Mouse (Mus musculus) kidney, adult 8-10 months (tissue): ENCODE results near the gene Pik3c2g.

Source experiments
- DNase-seq, 2 experiments: peaks; one replicate each; pipeline ENCODE4 v3.0.0; 2022

The Pik3c2g gene

DNA sequence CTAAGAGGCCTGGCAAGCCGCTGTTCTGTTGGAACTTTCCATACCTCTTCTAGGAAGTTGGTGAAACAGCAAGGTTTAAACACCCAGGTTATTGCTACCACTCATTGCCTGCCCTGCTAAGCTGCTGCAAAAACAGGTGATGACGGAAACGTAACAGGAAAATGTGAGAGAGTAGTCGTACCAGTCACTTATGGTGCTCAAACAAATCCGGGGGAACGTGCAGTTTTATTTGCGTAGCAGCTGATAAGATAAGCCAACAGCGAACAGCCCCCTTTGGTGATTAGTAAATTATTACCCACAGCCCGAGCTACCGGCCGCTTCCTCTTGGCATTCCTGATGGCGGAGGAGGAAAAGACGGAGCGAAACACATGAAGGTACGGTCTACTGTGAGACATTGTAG, at the start of gene Pik3c2g:
Gene Pik3c2g (plus strand): TSS at position 330 of the 400 bp plus-strand sequence.
- DNase-seq, result peak; percentile 18 to 20

DNA sequence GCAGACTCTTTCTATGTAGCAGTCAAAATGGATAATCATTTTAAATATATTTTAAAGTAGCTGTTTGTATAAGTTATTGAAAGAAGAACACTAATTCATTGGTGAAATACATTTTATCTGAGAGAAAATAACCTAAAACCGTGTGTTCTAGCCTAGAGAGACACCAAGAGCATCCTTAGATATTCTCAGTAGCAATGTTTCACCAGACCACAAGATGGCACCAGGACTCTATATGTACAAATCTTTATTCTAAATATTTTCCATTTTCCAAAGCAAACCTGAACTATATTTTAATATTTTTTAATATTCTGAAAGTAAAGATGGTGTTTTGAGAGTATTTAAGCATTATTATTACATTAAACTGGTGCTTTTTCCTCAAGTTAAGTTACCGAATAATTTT, 48.6 kb upstream of the Pik3c2g start:
- DNase-seq, result no peak

DNA sequence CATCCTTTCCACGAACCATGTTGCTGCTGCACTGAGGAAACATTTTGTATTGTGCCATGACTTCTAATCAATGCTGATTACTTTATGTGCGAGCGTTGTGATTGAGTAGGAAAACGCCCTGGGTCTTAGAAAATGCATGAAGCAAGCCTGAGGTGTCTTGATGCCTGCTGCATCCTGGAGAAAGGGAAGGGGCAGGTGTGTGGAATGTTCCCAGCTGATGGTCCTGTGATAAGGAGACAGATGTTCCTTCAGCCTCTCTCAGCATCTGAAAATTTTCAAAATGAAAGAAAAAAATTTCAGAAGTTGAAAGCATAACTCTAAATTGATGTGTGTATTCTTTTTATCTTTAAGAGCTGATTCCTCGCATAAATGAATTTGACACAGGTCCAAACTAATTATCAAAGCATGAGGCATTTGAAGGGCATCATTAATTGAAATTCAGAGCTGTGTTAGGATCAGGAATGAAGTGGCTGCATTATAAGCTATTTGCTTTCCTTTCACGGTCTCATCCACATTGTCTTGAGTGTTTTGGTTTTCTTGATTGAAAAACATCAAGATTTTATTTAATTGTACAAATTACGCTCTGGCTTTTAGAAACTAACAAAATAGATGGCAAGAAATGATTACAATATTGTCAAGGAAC, 31.4 kb upstream of the Pik3c2g start:
- no peak for DNase-seq

DNA sequence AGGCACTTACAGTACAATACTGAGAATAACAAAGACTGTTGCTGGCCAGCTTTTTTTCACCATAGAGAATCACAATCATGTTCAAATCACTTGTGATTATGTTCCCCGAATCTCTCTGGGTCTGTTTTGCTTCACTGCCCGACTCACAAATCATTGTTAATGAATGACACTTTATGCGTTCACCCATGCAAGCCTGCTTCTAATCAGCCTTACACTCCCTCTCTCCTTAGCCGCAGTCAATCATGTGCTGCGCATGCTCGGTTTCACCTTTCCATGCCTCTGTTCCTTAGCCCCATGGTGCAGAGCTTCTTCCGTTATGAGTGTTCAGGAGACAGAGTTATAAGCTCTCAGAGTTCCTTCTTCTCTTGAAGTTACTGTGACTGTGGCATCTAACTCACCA, 17.8 kb upstream of the Pik3c2g start:
- peak in 1 of 2 experiments; percentile 6 for DNase-seq

DNA sequence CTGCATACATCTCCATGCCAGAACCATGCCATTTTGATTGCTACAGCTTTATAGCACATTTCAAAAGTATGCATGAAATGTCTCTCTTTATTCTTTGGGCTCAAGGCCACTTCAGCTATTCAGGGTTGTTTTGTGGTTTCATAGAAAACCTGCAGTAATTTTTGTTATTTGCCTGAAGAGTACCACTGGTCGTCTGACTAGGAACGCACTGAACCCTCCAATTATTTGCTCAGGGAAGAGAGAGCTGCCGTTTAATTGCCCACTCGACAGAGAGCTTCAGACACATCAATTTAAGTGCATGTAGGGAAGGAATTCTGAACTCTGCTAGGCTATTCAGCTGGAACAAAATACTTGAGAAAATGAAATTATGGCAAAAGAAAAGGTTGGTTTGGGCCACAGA, 11.2 kb upstream of the Pik3c2g start:
- no peak for DNase-seq

DNA sequence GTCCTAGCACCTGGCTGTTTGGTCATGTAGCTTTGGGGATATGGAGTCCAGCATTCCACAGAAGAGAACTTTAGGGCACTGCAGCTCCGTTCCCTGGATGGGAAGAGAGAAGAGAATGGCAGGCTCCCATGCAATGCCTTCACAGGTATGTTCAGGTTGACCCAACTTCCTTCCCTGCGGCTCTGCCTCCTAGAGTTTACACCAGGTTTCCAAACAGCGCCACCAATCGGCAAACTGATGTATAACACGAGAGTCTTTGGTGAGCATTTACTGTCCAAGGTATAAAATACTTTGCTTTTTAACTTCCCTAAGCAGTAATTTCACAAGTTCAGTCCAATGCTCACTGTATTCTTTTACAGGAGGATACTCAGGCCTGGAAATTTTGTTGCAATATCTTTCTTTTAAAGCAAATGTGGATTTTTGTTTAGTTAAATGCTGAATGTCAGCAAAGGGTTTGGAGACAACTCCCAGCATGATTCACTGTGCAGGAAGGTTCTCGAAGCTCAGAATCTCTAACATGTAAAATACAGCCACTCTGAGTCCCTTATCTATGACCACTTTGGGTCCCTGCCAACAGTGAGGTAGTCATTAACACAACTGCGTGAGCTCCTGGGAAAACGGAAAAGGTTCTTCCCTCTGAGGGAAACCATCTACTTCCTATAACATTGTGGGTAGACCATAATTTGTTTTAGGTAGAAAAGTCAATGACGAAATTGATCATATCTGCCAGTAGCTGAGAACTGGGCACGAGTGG, 10.6 kb upstream of the Pik3c2g start:
- DNase-seq, result no peak

DNA sequence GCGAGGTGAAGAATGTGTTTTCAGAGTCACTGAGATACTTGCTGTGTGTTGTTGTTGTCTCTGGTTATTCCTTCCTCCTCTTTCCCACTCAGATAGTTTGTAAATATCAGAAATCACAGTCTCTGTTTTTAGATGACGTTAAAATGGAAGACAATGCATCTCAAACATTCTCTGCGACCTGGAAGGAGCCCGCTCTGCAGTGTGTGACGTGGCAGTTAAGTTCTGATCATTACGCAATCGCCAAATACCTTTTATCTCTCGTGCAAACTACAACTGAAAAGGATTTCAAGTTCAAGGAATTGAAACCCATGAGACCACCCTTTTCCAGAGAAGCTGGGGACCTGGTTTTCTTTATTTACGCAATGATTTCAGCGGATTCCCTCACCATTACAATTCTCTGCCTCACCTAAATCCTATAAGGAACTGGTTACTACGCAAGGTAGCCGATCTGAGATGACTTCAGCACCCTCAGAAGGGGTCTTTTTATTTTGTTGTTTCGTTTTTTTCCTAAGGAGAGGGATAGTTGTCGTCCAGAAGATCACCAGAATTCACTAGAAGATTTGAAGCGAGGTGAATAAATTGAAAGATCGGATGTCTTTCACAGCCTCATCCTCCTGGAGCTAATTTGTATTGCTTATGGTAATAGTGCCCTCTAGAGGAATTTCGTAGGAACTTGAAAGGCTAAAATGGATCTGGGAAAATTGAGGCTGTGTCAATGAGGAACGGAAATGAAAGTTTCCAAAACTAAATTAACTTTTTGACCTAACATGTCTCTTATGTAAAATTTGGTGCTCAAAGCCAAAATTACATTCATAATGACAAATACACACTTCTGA, 9.8 kb upstream of the Pik3c2g start:
- DNase-seq, result no peak

DNA sequence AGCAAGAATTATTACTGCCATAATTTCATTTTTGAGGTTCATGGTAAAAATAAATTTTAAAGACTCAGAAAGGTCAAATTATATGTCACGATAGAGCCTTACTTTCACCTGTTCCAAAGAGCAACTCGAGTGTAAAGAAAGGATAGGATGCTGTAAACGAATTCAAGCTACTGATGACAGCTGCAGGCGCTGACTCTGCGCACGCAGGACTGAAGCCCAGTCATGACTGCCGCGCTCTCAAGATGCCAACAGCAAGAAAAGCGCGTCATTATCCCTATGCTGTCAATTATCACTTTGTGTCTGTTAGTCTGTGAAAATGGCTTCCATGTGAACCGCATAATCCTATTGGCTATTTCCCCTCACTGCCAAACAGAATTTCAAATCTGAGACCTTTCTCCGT, 457 bp downstream of the Pik3c2g start:
- DNase-seq, result no peak

DNA sequence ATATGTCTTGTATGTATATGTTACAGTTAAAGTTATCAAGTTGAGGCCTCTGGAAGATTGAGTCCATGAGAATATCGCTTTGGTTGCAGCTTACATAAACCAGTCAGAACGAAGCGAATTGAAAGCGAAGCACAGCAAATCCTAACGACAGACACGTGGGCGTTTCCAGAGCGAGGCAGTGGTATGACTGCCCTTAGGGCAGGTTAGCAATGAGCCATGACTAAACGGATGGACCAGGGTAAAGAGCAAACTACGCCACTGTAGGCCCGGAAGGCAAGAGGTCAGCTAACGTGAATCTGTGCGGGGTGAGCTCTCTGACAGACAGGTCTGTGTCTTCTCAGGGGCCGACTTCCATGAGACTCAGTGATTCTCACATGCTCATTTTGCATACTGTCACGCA, 1.4 kb downstream of the Pik3c2g start:
- DNase-seq, result peak; percentile 87 to 89

DNA sequence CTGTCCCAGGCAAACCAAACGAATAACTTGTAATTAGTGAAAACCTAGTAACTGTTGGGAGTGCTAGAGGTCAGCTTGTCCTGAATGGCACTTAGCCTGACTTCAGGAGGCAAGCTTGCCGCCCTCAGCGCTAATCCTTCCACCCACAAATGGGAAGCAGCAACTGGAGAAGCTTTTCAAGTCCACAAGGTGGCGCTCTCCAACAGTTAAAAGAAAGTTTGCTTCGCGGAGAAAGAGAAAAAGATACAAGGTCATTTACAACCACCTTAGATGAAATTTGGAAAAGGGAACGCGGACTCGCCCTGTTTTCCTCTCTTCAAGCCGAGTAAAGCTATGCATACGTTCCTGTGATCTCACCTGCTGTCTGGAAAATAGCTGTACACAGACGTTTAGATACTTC, 2.3 kb downstream of the Pik3c2g start:
- peak; percentile 77 to 82 for DNase-seq

DNA sequence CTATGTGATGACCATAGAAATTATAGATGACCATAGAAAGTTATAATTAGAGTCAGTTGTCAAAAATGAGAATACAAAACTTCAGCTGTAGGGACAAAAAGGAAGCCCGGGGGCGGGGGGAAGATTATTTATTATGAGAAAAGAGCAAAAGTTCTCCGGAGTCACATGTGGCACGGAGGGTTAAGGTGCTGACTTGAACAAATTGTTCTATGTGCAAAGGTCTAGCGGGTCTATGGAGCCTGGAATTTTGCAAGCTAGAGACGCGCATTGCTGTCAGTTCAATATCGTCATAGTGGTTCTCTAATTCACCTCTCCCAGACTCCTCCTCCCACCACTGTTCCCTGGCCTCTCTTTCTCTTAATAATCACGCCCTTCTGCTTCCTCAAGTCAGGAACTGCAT, 2.8 kb downstream of the Pik3c2g start:
- peak; percentile 54 to 68 for DNase-seq

DNA sequence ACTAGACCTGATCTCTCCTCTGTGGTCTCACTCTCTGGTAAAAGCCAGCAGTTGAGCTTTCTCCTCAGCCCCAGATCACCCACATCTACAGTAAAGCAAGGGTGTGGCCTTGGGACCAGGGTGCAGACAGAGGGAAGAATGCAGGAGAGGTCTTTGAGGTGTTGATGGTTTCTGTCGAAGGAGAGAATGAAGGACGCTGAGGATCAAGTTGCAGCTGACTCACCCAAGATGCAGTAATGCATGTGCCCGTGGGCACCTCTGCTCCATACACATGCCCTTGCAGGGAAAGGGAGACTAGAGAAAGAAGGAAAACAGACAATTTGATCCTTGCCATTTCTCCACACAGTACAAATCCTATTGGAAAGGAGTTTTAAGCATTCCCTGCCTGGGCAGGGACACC, 5.1 kb downstream of the Pik3c2g start:
- no peak for DNase-seq

DNA sequence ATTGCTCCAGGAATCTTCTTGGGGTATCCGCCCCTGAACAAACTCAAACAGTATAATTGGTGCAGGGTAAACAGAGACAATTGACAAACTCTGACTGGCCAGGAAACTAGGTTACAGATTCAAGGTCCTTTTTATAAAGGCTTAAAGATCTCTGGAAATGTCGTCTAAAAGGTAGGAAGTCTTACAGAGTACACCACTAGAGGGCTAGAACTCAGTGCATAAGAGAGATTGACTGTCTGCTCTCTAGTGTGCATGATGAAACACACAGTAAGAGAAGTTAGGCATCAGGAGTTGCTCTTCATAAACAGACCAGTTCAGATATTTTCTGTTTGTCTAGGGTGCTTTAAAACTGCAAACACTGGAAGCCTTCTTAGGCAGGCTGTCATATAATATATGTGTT, 9.4 kb downstream of the Pik3c2g start:
- DNase-seq, result no peak

DNA sequence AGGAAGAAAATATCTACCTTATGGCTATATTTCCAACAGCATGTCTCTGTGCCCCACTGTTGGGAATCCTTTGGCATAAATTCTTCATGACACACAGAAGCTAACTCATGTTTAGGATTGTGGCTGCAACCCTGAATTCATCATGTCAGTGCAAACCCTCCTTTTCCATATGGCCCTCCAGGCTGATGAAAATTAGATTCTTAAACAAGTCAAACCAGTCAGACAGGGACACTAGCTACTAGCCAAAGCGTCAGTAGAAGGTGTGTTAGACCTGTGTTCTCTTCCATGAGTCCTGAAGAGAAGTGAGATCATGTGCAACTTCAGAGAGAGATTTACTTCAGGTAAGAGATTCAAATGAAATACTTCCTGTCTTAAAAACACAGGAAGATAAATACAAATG, 12.2 kb downstream of the Pik3c2g start:
- DNase-seq, result no peak

DNA sequence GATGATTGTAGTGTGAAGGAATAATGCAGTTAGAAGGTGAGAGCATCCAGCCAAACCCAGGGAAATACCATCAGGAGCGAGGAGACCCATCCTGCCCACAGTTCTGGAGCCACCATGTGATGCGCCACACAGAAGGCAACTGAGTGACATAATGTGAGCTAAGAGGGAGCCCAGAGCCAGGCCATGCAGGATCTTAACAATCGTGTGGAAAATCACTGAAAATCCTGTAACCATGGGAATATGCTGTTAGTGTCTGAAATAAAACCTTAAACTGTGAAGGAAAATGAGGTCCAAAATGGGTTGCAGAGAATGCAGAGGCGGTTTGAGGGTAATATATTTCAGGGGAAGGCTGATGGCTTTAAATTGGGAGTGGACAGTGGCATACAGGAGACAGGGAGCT, 31.8 kb downstream of the Pik3c2g start:
- no peak for DNase-seq

DNA sequence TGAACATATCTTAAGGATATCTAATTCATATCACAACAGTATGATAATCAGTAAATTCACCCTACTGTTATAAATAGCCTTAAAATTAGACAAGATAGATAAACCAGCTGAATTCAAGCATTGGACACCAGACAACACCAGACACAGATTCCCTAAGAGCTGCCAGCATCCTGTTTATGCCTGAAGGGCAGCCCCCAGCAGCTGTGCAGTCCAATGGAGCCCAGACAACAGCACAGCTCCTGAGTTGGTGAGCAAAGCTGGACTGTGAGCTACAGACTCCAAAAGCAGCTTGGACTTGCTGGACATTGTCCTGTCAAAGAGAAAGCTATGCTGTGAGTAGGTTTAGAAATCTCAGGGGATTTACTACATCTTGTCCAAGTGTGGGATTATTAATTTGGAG, 37.7 kb downstream of the Pik3c2g start:
- no peak for DNase-seq

DNA sequence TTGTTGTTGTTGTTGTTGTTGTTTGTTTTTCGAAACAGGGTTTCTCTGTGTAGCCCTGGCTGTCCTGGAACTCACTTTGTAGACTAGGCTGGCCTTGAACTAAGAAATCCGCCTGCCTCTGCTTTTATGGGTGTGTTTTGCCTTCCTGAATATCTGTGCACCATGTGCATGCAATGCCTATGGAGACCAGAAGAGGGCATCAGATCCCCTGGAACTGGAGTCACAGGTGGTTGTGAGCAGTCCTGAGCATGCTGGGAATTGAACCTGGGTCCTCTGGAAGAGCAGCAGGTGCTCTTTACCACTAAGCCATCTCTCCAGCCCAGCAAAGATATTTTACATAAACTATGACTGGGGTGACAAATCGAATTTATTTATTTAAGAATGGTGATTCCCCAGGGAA, 47.5 kb downstream of the Pik3c2g start:
- DNase-seq, result no peak

DNA sequence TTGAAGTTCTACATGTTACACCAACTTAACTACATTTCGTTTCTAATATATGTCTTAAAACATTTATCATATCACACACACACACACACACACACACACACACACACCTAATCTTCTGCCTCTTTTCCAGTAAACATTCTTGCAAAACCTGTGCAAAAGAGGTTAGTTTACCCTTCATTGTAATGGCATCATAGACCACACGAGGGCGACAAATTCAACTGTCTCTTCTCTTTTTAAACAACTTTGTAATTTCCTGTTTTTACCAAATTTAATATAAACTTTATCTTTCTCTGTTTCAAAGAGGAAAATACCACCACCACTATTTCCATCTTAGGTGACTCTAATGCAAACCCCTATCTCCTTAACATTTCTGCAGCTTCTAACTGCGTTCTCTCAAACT, 68.4 kb downstream of the Pik3c2g start:
- peak in 1 of 2 experiments; percentile 18 for DNase-seq

DNA sequence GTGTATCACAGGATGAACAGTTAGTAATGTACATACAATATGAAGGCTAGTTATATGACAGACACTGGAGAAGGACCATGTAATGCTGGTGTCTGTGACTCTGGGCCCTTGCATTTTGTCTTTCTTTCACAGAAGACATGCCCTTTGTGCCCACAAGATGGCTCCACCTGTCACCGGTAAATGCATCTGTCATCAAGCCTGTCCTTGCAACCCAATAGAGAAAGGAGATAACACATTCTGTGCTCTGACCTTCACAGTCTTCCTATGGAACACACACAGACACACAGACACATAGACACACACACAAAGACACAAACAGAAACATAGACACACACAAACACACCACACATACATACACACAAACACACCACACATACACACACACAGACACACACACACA, 75.4 kb downstream of the Pik3c2g start:
- peak in 1 of 2 experiments; percentile 11 for DNase-seq

DNA sequence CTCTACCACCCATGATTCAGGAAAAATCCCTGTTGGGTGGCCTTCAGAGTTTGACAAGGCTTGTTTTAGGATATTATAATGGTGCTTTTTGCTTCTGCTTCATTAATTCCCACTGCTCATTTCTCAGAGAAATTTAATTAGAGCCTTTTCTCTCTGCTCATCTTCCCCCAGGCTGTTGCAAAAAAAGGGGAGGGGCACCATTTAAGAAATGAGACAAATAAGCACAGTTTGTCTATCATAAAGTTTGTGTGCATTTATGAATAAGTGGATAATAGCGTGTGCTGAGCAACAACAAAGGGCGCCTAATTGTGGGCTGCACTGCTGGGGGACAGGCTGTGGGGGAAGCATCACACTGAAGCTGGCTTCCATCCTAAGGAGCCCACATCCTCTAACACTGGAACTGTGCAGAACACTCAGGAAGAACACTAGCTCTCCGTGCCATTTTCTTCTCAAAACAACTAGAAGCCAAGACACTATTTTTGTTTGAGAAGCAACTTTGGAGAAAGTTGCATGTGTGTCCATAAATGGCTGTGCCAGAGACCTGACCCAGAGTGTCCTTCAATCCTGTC, 131.5 kb downstream of the Pik3c2g start:
- DNase-seq, result no peak

DNA sequence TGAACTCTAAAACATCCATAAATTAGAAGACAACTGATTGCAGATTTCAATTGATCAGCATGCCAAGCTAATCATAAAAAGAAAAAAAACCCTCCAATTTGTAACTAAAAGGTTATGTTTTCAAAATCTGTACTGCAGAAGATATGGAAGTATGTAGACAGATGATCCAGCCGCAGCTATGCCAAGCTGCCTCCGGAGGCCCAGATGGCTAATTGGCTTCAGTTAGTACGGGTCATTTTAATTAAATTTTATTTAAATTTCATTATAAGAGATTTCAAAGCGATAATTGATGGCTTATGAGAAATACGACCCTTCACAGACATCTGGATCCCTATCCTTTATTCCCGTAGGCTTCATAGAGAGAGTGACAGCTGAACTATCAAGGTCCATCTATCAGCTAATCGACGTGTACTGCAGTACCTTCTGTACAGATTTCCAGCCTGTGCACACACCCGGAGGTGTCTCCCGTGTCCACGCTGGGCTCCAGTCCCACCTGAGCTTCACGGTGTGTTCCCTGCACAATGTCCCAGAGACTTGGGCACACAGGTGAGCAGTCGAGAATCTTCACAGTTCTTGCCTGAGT, 132.7 kb downstream of the Pik3c2g start:
- no peak for DNase-seq

DNA sequence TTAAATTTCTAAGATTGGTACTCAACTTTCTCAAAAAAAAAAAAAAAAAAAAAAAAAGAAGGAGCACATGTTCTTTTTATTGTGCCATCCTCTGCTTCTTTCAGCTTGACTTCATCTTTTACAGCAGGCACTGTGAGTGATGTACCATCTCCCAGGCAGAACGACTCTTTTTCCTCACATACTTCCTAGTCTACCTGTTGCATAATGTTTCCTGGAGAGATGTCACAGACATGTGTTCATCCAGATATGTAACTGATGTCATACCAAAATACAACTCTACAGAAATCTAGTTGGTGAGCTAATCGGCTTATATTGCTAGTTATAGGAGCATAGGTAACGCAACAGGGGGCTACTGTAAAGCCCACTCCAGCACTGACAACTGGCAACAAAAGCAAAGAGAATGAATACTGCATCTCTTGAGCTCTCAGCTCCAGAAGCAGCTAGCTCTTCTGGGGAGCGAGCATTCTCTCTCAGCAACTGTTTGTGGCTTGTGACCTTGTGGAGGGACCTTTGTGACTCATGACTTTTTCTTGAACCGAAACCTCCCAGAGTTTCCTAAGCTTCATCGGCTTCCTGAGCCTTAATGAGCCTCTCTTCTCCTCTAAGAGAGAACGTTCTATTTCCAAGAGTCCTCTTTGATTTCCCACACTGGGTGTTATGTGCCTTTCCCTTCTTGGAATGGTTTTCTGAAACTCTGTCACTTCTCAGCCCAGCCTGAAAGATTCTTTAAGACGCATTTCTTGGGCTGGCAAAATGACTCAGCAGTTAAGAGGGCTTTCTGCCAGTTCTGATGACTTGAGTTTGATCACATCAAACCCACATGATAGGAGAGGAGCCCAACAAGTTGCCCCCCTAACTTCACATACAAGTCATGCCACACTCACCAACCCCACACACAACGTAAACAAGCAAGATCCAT, 148.9 kb downstream of the Pik3c2g start:
- no peak for DNase-seq
